Mouse (Mus musculus) left cerebral cortex, adult 9 months (tissue): ENCODE measurements at regions not wholly inside any gene's neighbourhood (a gene's known extent, or its start where the extent isn't known, plus 50 kb on each side); places are given as distances from the start of the nearest gene placed in this dataset.

Experiments used
- DNase-seq, 2 experiments: peaks; one replicate each; pipeline ENCODE4 v3.0.0; 2022; ENCODE audit warnings: low spot score in 2 of 2

DNA sequence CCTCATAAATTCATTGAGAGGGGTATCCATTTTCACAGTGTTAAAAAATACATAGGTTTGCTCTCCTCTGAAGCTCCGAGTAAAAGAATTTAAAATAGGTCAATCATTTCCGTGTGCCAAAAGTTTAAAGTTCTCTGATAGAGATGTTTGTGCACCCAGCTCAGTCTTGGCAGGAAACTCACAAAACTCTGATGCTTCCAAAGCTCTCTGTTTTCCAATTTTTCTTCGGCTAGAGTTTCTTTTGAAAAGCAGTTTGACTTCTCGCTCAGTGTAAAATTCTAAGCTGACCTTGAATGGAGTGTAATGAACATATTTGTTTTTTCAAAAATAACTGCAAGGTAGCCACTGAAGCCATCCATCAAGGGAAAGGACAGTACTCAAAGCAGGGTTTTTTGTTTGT lies 215.9 kb upstream of the Pgrmc2 start:
- no peak for DNase-seq

DNA sequence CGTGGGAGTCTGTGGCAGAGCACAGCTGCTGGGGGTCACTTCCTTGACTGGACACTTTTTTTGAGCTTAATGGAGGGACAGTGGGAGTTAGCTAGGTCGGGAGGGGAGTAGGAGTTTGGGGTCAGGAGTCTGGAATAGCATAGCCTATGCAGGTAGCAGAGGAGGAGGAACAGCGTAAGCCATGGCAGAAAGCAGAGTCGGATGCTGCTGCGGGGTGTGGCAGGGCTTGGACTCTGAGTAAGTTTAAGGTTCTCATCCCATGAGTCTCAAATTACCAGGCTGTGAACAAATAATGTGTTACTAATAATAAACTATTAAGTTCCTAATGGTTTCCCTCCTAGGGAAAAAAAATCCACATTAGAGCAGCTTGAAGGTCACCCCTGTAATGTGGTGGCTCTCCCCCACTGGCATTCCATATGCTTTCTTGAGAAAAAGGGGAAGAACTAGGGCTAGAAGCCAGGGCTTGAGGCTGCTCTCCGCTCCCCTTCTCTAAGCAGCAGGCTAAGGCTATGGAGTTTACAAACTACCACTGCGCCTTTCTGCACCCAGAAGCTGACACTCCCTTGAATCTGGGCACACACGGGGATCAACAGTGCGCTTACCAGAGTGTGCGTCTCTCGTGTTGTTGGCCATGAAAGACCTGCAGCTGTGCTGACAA lies 213.4 kb upstream of the Pgrmc2 start:
- no peak for DNase-seq

DNA sequence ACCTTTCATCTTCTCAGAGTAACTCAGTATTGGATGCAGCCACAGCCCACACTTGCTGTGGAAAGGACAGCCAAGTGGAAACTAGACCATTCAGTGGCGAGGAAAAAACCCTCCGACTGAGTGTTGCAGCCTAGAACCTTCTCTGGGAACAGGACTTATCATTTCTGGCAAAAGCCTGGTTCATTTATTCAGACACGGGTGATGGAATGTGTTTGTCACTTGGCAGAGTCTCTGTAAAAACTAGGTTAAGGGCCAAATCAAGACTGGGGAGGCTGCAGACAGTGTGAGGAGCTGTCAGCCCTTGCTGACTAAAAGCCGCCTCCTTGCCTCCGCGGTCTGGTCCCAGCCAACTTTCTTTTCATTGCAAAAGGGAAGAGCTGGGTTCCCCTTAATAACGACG lies 212.3 kb upstream of the Pgrmc2 start:
- DNase-seq = no peak

GRCm38 (mm10) chr3:41290535-41291307 lies 207.9 kb upstream of the Pgrmc2 start:
- no peak for DNase-seq

GRCm38 (mm10) chr3:41288735-41289134 lies 205.9 kb upstream of the Pgrmc2 start:
- DNase-seq = no peak

- no peak for DNase-seq
Measured at GRCm38 (mm10) chr3:41288066-41288465, 205.2 kb upstream of the Pgrmc2 start.

- no peak for DNase-seq
Measured at GRCm38 (mm10) chr3:41285336-41285735, 202.5 kb upstream of the Pgrmc2 start.

DNA sequence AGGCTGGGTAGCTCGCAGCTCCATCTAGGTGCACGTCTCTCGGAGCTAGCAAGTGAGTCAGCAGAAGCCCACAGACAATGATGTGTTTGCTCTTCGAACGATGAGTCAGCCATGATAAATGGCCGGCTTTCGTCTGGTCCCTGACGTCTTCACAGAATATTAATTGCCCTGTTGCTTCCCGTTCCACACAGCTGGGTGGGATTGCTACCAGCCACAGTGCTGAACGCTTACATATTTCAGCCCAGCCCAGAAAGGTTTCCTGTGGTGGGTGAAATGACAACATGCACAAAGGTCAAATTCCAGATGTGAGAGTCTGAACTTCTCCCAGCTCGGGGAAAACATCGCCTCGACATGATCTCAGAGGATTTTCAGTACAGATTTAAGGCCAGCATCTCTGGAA lies 202.1 kb upstream of the Pgrmc2 start:
- peak; percentile 10 to 35 for DNase-seq

DNA sequence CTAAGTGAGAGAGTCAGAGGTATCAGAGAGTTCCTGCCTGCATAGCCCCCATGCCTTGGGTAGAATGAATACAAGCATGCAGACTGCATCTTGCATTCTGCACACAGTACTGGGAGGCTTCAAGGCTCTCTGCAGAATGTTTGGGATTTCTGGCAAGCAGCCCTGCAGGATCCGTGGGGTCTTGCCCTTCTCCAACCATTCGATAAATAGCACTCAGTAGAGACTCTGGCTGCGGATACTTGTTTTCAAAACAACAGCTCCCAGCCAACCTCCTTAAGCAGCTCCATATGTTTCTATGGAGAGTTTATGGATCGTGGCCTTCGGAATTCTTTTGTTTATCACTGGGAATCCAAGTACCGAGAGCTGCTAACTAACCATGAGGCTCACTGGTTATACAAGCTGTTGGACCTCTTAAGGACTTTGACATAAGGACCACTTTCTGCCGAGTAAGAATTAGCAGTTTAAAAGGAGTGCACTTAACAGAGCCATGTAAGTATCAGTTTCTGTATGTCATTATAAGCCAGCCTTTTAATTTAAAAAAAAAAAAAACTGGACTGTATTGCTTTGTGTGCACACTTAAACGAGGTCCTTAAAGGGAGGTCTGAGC lies 199.7 kb upstream of the Pgrmc2 start:
- no peak for DNase-seq

GRCm38 (mm10) chr3:41276096-41276495 lies 193.2 kb upstream of the Pgrmc2 start:
- DNase-seq = no peak

- DNase-seq = no peak
Measured at GRCm38 (mm10) chr3:41268516-41268915, 185.7 kb upstream of the Pgrmc2 start.

GRCm38 (mm10) chr3:41266216-41266615 lies 183.4 kb upstream of the Pgrmc2 start:
- no peak for DNase-seq

DNA sequence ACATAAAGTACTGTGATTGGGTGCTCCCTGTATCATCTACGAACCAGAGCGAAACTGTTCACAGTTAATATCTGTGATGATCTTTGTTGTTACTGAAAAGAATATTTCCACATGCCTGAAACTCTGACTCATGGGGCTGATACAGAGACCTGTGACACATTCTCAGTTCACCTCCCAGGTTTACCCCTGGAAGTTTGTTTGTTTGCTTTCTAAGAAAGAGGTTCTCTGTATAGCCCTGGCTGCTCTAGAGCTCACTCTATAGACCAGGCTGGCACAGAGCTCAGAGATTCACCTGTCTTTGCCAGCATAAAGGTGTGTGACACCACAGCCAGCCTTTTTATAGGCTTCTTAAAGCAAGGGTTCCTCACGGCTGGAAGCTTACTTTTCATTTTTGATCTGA lies 182.6 kb upstream of the Pgrmc2 start:
- DNase-seq = no peak

GRCm38 (mm10) chr3:41258291-41258690 lies 175.4 kb upstream of the Pgrmc2 start:
- DNase-seq = no peak

DNA sequence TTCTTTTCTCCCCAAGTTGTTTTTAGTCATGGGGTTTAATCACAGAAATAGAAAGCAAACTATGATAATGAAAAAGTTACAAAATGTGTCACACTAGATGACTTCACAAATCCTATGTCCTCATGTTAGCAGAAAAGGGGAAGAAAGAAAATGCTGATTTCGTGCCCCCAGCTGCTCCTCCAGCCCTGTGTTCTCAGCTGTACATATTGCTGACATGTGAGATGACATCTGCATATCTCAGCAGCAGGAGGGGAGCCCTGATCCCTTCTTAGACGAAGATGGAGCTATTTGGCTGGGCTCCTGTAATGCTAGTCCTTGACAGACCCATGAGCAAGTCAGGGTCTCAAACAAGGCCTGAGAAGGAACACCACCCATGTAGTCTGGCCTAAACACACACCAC lies 162.1 kb upstream of the Pgrmc2 start:
- DNase-seq = no peak

DNA sequence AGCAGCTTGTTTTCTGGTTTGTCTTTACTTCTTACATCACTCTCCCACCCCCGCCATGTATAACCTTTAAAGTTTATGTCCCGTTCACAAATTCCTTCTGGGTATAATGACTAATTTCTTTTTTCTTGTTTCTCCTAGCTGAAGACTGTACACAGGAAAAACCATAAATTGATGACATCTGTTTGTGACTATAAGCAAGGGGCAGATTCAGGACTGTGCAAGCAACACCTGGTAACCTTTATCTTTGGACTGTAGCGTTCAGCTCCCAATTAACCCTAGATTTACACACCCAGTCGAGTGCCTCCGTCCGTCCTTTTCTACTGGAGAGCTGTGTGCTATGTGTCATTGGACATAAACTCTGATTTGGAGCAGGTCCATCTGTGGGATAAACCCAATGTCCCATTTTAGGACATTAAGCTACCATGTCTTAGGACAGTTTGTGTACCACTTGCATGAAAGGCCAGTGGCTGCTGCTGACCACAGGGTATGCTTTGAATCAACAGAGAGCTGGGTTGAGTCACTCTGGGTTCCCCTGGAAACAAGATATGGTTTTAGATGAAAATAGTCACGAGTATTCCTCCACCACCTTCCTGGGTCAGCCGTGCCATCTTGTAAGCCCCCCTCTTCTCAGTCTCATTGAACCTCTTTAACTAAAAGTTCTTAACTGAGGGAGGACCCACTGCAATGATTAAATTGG lies 159.2 kb upstream of the Pgrmc2 start:
- DNase-seq = no peak

GRCm38 (mm10) chr3:41239801-41240200 lies 157.0 kb upstream of the Pgrmc2 start:
- no peak for DNase-seq

- DNase-seq = no peak
Measured at GRCm38 (mm10) chr3:41239246-41239645, 156.4 kb upstream of the Pgrmc2 start.

GRCm38 (mm10) chr3:41238046-41238445 lies 155.2 kb upstream of the Pgrmc2 start:
- DNase-seq = no peak

- DNase-seq = no peak
Measured at GRCm38 (mm10) chr3:41235610-41236009, 152.8 kb upstream of the Pgrmc2 start.

- no peak for DNase-seq
Measured at GRCm38 (mm10) chr3:41234994-41235393, 152.1 kb upstream of the Pgrmc2 start.

DNA sequence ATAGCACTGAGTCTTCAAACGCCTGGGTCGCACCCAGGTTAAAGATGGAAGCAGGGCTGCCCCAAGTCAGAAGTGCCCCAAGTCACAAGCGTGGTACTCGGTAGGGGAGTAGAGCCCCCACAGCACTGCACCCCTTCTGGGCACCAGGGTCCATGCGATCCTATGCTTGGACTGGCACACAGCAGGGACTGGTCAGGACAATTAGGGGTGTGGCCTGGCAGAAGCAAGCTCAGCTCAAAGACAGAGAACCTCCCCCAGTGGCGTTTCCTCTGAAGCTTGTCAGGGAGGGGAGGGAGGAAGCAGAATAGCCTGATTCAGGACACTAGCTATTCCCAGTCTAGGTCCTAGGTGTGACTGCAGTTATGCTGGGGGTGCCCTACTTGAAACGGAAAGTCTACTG lies 151.3 kb upstream of the Pgrmc2 start:
- no peak for DNase-seq
